Mouse (Mus musculus): Measurements from ENCODE around the gene Tgif2lx2.
"Not testable (repeated sequence)": the region's sequence is repeated elsewhere in the genome, so short reads cannot be mapped to it uniquely, and the experiment has no call there.

The Tgif2lx2 gene

DNA sequence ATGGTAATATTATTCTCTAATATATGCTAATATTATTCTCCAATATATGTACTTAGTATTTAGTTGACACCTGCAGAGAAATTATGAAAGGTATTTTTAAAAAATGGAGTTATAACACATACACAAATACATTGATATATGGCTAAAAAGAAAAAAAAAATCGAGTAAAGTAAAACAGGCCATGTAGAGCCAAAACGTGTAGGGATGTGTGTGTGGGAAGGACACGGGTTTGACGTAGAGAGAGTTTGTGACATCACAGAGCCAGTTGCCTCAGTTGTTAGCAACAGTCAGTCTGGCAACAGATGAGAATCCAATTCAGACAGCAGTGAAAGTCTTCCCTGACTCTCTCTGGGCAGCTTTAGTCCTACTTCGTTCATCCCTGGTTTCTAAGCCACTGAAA lies at the start of gene Tgif2lx2:
Gene Tgif2lx2 (plus strand): TSS at position 301 of the 400 bp plus-strand sequence.
- not testable (repeated sequence) for DNase-seq (ENCODE audit: low spot score)
